Mouse (Mus musculus): Measurements from ENCODE around the gene Rnls. TPM values are rescaled to one million over a fixed set of nuclear protein-coding genes. Genes with fewer than 3 reads are reported as not detected.
"Not testable (repeated sequence)": the region's sequence is repeated elsewhere in the genome, so short reads cannot be mapped to it uniquely, and the experiment has no call there.

Rnls gene
- 9.7 and 10.0 TPM in 2 replicates for polyA plus RNA-seq (2015; fragmentation: Nextera tagmentation; extraction: Ambion mirVana)

GRCm38 (mm10) chr19:33391651-33392382 lies at the start of gene Rnls:
Gene Rnls (minus strand): TSS chr19:33392295.
- DNase-seq (ENCODE audit: low spot score) (peak; percentile 94), ATAC-seq (replicated peaks; ENCODE audit: low FRiP score, low read depth) (peak; percentile 99)
- no peaks in the 10 kb centered on the region for H3K27me3 ChIP-seq (ENCODE audit: insufficient read depth, low read length)
- H3K4me3 ChIP-seq (replicated peaks; ENCODE audit: low read depth, low read length): peak within 1 kb of the TSS; percentile 55
- peak within 1 kb of the TSS; percentile 69 for H3K4me2 ChIP-seq (ENCODE audit: low read length)
- no peaks in the 10 kb centered on the region for H3K4me1 ChIP-seq (replicated peaks; ENCODE audit: insufficient read depth, low read length)
- 0 out of 2 replicates have a peak, but pooled peaks have one; percentile 25 for TF ChIP-seq CTCF (IDR thresholded peaks at IDR 0.05; ENCODE audit: low read depth)
- no peaks in the 10 kb centered on the region for H3K36me3 ChIP-seq (ENCODE audit: insufficient read depth, low read length)
- peak within 1 kb of the TSS; percentile 76 for H3K9ac ChIP-seq (ENCODE audit: low read depth, low read length)
- H3K9me3 ChIP-seq (replicated peaks; ENCODE audit: low read length): no peaks in the 10 kb centered on the region
- 2% methylated on average over 48 of the region's 48 CpGs for WGBS
- peak within 1 kb of the TSS; percentile 89 for H3K27ac ChIP-seq

GRCm38 (mm10) chr19:33429457-33429856 lies 37.4 kb upstream of the Rnls start:
- no peaks in the 10 kb centered on the region for H3K36me3 ChIP-seq (ENCODE audit: insufficient read depth, low read length)
- 41% methylated on average over 2 of the region's 2 CpGs for WGBS
- no peak overlapping the region for H3K9ac ChIP-seq (ENCODE audit: low read depth, low read length)
- H3K4me1 ChIP-seq (replicated peaks; ENCODE audit: insufficient read depth, low read length): no peaks in the 10 kb centered on the region
- H3K4me3 ChIP-seq (replicated peaks; ENCODE audit: low read depth, low read length): no peak overlapping the region
- no peak overlapping the region for H3K4me2 ChIP-seq (ENCODE audit: low read length)
- DNase-seq (ENCODE audit: low spot score): no peak
- H3K27ac ChIP-seq: no peak overlapping the region
- no peak for TF ChIP-seq CTCF (IDR thresholded peaks at IDR 0.05; ENCODE audit: low read depth)
- no peaks in the 10 kb centered on the region for H3K9me3 ChIP-seq (replicated peaks; ENCODE audit: low read length)
- ATAC-seq (replicated peaks; ENCODE audit: low FRiP score, low read depth): no peak
- no peaks in the 10 kb centered on the region for H3K27me3 ChIP-seq (ENCODE audit: insufficient read depth, low read length)

GRCm38 (mm10) chr19:33419368-33419767 lies 27.3 kb upstream of the Rnls start:
- H3K27ac ChIP-seq; H3K27me3 ChIP-seq (ENCODE audit: insufficient read depth, low read length); H3K4me1 ChIP-seq (replicated peaks; ENCODE audit: insufficient read depth, low read length); DNase-seq (ENCODE audit: low spot score); H3K9me3 ChIP-seq (replicated peaks; ENCODE audit: low read length); H3K4me3 ChIP-seq (replicated peaks; ENCODE audit: low read depth, low read length); H3K4me2 ChIP-seq (ENCODE audit: low read length); H3K36me3 ChIP-seq (ENCODE audit: insufficient read depth, low read length); ATAC-seq (replicated peaks; ENCODE audit: low FRiP score, low read depth); H3K9ac ChIP-seq (ENCODE audit: low read depth, low read length): not testable (repeated sequence)
- 90% methylated on average over 9 of the region's 9 CpGs for whole genome bisulfite sequencing

GRCm38 (mm10) chr19:33380825-33381224 lies 11.3 kb downstream of the Rnls start:
- WGBS: 76% methylated on average over 2 of the region's 2 CpGs
- Histone ChIP-seq H3K27me3 (ENCODE audit: insufficient read depth, low read length) (no peaks in the 10 kb centered on the region), H3K27ac (no peak overlapping the region), H3K36me3 (ENCODE audit: insufficient read depth, low read length) (no peaks in the 10 kb centered on the region), H3K9ac (ENCODE audit: low read depth, low read length) (no peak overlapping the region), H3K4me2 (ENCODE audit: low read length) (no peak overlapping the region), H3K9me3 (replicated peaks; ENCODE audit: low read length) (no peaks in the 10 kb centered on the region), H3K4me1 (replicated peaks; ENCODE audit: insufficient read depth, low read length) (no peaks in the 10 kb centered on the region), H3K4me3 (replicated peaks; ENCODE audit: low read depth, low read length) (no peak overlapping the region)
- ATAC-seq (replicated peaks; ENCODE audit: low FRiP score, low read depth) (no peak), DNase-seq (ENCODE audit: low spot score) (no peak)
- TF ChIP-seq CTCF (IDR thresholded peaks at IDR 0.05; ENCODE audit: low read depth): no peak

GRCm38 (mm10) chr19:33380386-33380785 lies 11.7 kb downstream of the Rnls start:
- Histone ChIP-seq H3K4me1 (replicated peaks; ENCODE audit: insufficient read depth, low read length) (no peaks in the 10 kb centered on the region), H3K9me3 (replicated peaks; ENCODE audit: low read length) (no peaks in the 10 kb centered on the region), H3K36me3 (ENCODE audit: insufficient read depth, low read length) (no peaks in the 10 kb centered on the region), H3K4me3 (replicated peaks; ENCODE audit: low read depth, low read length) (no peak overlapping the region), H3K27ac (no peak overlapping the region), H3K27me3 (ENCODE audit: insufficient read depth, low read length) (no peaks in the 10 kb centered on the region), H3K4me2 (ENCODE audit: low read length) (no peak overlapping the region), H3K9ac (ENCODE audit: low read depth, low read length) (no peak overlapping the region)
- DNase-seq (ENCODE audit: low spot score) (peak; percentile 78), ATAC-seq (replicated peaks; ENCODE audit: low FRiP score, low read depth) (no peak)
- WGBS: 4% methylated on average over 3 of the region's 3 CpGs
- peak; percentile 76 for TF ChIP-seq CTCF (IDR thresholded peaks at IDR 0.05; ENCODE audit: low read depth)

- no peak overlapping the region for H3K27ac ChIP-seq
- TF ChIP-seq CTCF (IDR thresholded peaks at IDR 0.05; ENCODE audit: low read depth): no peak
- DNase-seq (ENCODE audit: low spot score): no peak
- H3K9ac ChIP-seq (ENCODE audit: low read depth, low read length): no peak overlapping the region
- 70% methylated on average over 2 of the region's 2 CpGs for WGBS
- no peak for ATAC-seq (replicated peaks; ENCODE audit: low FRiP score, low read depth)
- H3K4me2 ChIP-seq (ENCODE audit: low read length): no peak overlapping the region
- no peaks in the 10 kb centered on the region for H3K27me3 ChIP-seq (ENCODE audit: insufficient read depth, low read length)
- no peaks in the 10 kb centered on the region for H3K36me3 ChIP-seq (ENCODE audit: insufficient read depth, low read length)
- no peaks in the 10 kb centered on the region for H3K9me3 ChIP-seq (replicated peaks; ENCODE audit: low read length)
- no peak overlapping the region for H3K4me3 ChIP-seq (replicated peaks; ENCODE audit: low read depth, low read length)
- no peaks in the 10 kb centered on the region for H3K4me1 ChIP-seq (replicated peaks; ENCODE audit: insufficient read depth, low read length)
Measured at GRCm38 (mm10) chr19:33368808-33369207, 23.3 kb downstream of the Rnls start.

Measured in kidney, postnatal 0 days (tissue).